Mouse (Mus musculus) limb, embryonic 14.5 days (tissue): ENCODE measurements around the gene Tnxb. TPM values are rescaled to one million over a fixed set of nuclear protein-coding genes. Genes with fewer than 3 reads are reported as not detected.
A peak's percentile ranks its signal among the peaks of the same experiment; 100 is the strongest.

Experiments
- ATAC-seq: fragments of 200-750 bp; cut with Nextera tagmentation; 2 replicates; pipeline ENCODE4 v1.8.0; 2017; ENCODE audit warnings: low read depth, moderate number of reproducible peaks, moderate TSS enrichment; ENCODE audit not compliant: low FRiP score
- DNase-seq: peaks from one replicate; pipeline ENCODE4 v3.0.0-alpha.2; 2015; ENCODE audit warnings: low spot score
- H3K27ac ChIP-seq: fragments of 300-500 bp; sonication (generic); replicated peaks from 2 replicates; pipeline ENCODE4 v1.5.1; 2014; ENCODE audit warnings: low read depth, mild to moderate bottlenecking, low read length, moderate library complexity, mixed read lengths
- H3K27me3 ChIP-seq: fragments of 300-500 bp; sonication (generic); 2 replicates; pipeline ENCODE4 v1.6.1; 2014; ENCODE audit warnings: low read length, mixed read lengths; ENCODE audit not compliant: control insufficient read depth, insufficient read depth
- H3K36me3 ChIP-seq: fragments of 300-500 bp; sonication (generic); 2 replicates; pipeline ENCODE4 v1.6.1; 2014; ENCODE audit warnings: mild to moderate bottlenecking, low read length, moderate library complexity, mixed read lengths; ENCODE audit not compliant: control insufficient read depth, insufficient read depth
- H3K4me1 ChIP-seq: fragments of 300-500 bp; sonication (generic); 2 replicates; pipeline ENCODE4 v1.6.1; 2014; ENCODE audit warnings: antibody characterized with exemption, low read length, mixed read lengths; ENCODE audit not compliant: control insufficient read depth, insufficient read depth
- H3K4me2 ChIP-seq: fragments of 300-500 bp; sonication (generic); replicated peaks from 2 replicates; pipeline ENCODE4 v1.6.1; 2014; ENCODE audit warnings: low read depth, mild to moderate bottlenecking, low read length, moderate library complexity; ENCODE audit not compliant: severe bottlenecking
- H3K4me3 ChIP-seq: fragments of 300-500 bp; sonication (generic); replicated peaks from 2 replicates; pipeline ENCODE4 v1.5.1; 2014; ENCODE audit warnings: low read length
- H3K9ac ChIP-seq: fragments of 300-500 bp; sonication (generic); 2 replicates; pipeline ENCODE4 v1.6.1; 2014; ENCODE audit warnings: mild to moderate bottlenecking, low read depth, low read length, moderate library complexity; ENCODE audit not compliant: severe bottlenecking
- H3K9me3 ChIP-seq: fragments of 300-500 bp; sonication (generic); 2 replicates; pipeline ENCODE4 v1.6.1; 2016; ENCODE audit warnings: low read length; ENCODE audit not compliant: control insufficient read depth
- POLR2A ChIP-seq: fragments of 200-500 bp; IDR thresholded peaks from 2 replicates; pipeline ENCODE4 v1.8.0; 2012; ENCODE audit warnings: inconsistent platforms, mild to moderate bottlenecking, moderate library complexity, borderline replicate concordance; ENCODE audit not compliant: insufficient read depth, insufficient read length; ENCODE audit errors: extremely low read depth
- WGBS: fragments of 180-500 bp; shearing (Covaris S2); extraction: QIAGEN DNeasy Blood & Tissue Kit; methylation state at CpG from one replicate; pipeline ENCODE4 v1.1.7; 2014; 5-methylcytosine and 5-hydroxymethylcytosine counted together
- polyA plus RNA-seq, 2 experiments: library from polyadenylated mRNA; depleted of rRNA in 1 of 2; stranded (reverse) in 1 of 2; unstranded in 1 of 2; fragments of >200 nt; fragmentation: Nextera tagmentation in 1 of 2; extraction: Ambion mirVana in 1 of 2; gene quantifications; 2 replicates each; pipeline versions ENCODE4 v1.2.1 to v1.2.3; 2012 to 2014

The Tnxb gene
- 4.5 and 5.4 TPM in 2 replicates for polyA plus RNA-seq (2012; rRNA removed)
- 1.5 and 2.0 TPM in 2 replicates for polyA plus RNA-seq (2014; fragmentation: Nextera tagmentation; extraction: Ambion mirVana)

- H3K9ac ChIP-seq = peak within 1 kb of the TSS; percentile 43; the same call in 1 of the 2 replicates
- H3K27ac ChIP-seq = no peak within 1 kb of the TSS
- H3K4me2 ChIP-seq = peak within 1 kb of the TSS; percentile 53
- no peak for TF ChIP-seq POLR2A
- ATAC-seq (no peak), DNase-seq (no peak)
- H3K4me1 ChIP-seq = no peaks in the 10 kb centered on the region
- H3K36me3 ChIP-seq = no peaks in the 10 kb centered on the region
- H3K4me3 ChIP-seq = peak within 1 kb of the TSS; percentile 30
- H3K27me3 ChIP-seq = peaks cover 61% of the 10 kb centered on the region
- H3K9me3 ChIP-seq = no peaks in the 10 kb centered on the region
- WGBS = 68% methylated on average over 7 of the region's 7 CpGs
These were observed at the start of gene Tnxb for GRCm38 (mm10) chr17:34670235-34670634. Gene Tnxb (plus strand): TSS chr17:34670535.

- no peaks in the 10 kb centered on the region for H3K9me3 ChIP-seq
- DNase-seq = no peak
- no peaks in the 10 kb centered on the region for H3K27me3 ChIP-seq
- H3K9ac ChIP-seq = no peak overlapping the region
- H3K4me1 ChIP-seq = no peaks in the 10 kb centered on the region
- no peak for TF ChIP-seq POLR2A
- ATAC-seq = no peak
- WGBS = 84% methylated on average over 8 of the region's 8 CpGs
- H3K4me3 ChIP-seq = no peak overlapping the region
- peaks cover 70% of the 10 kb centered on the region for H3K36me3 ChIP-seq
- H3K27ac ChIP-seq = no peak overlapping the region
- H3K4me2 ChIP-seq = no peak overlapping the region
These were observed 49.3 kb upstream of the Tnxb start for GRCm38 (mm10) chr17:34621006-34621405.

DNA sequence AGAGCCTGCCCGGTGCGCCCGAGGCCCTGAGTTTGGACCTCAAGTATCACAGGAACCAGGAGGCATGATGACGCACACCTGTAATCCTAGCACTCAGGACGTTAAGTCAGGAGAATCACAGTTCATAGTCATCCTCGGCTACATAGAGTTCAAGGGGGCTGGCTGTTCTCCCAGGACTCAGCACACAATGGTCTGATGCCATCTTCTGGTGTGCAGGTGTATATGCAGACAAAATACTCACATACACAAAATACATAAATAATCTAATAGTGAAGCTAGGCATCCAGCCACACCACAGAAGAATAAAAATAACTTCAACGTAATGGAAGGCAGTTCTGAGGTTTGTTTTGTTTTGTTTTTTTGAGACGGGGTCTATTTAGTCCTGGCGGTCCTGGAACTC lies 47.2 kb upstream of the Tnxb start:
- peaks cover 54% of the 10 kb centered on the region for H3K36me3 ChIP-seq

DNA sequence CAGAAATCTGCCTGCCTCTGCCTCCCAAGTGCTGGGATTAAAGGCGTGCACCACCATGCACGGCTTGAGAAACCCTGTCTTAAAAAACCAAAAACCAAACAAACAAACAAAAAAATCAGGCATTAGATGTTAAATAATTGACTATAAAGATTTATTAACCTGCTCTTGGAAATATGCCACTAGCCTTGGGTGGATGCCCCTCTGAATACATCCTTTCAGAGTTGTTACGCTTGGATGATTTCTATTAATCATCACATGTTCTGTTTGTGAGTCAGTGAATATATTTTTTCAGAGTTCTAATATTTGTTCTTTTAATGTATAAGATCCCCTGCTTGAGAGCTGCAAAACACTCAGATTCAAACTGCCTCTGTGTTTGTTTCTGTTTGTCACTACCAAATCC lies 45.4 kb upstream of the Tnxb start:
- WGBS = 92% methylated on average over 3 of the region's 3 CpGs
- DNase-seq (no peak), ATAC-seq (no peak)
- Histone ChIP-seq H3K4me2 (no peak overlapping the region), H3K9ac (no peak overlapping the region), H3K27me3 (peaks cover 6% of the 10 kb centered on the region), H3K4me3 (no peak overlapping the region), H3K4me1 (peaks cover 18% of the 10 kb centered on the region), H3K36me3 (peaks cover 46% of the 10 kb centered on the region), H3K27ac (no peak overlapping the region), H3K9me3 (no peaks in the 10 kb centered on the region)
- TF ChIP-seq POLR2A = no peak

More for the DNA sequence above, 47.2 kb upstream of the Tnxb start:
- no peak overlapping the region for H3K4me3 ChIP-seq
- H3K9me3 ChIP-seq = no peaks in the 10 kb centered on the region
- H3K9ac ChIP-seq = no peak overlapping the region
- no peak overlapping the region for H3K27ac ChIP-seq
- no peak for TF ChIP-seq POLR2A
- no peak for DNase-seq
- ATAC-seq = no peak
- H3K4me1 ChIP-seq = peaks cover 4% of the 10 kb centered on the region; the same call in 1 of the 2 replicates
- H3K4me2 ChIP-seq = no peak overlapping the region
- 85% methylated on average over 9 of the region's 9 CpGs for WGBS
- H3K27me3 ChIP-seq = no peaks in the 10 kb centered on the region

- TF ChIP-seq POLR2A = no peak
- no peaks in the 10 kb centered on the region for H3K9me3 ChIP-seq
- H3K4me2 ChIP-seq = peak overlapping the region; percentile 78
- 53% methylated on average over 16 of the region's 16 CpGs for WGBS
- no peak for DNase-seq
- H3K27ac ChIP-seq = 0 out of 2 replicates have a peak overlapping the region, but pooled peaks have one; percentile 92
- ATAC-seq = no peak
- H3K4me3 ChIP-seq = peak overlapping the region; percentile 81
- H3K4me1 ChIP-seq = peaks cover 24% of the 10 kb centered on the region
- peaks cover 19% of the 10 kb centered on the region for H3K27me3 ChIP-seq
- H3K36me3 ChIP-seq = peaks cover 37% of the 10 kb centered on the region
- peak overlapping the region; percentile 73 for H3K9ac ChIP-seq
These were observed 44.1 kb upstream of the Tnxb start for GRCm38 (mm10) chr17:34626062-34626772.
